Mouse (Mus musculus): ENCODE measurements around the gene 1700029F12Rik.

Gene 1700029F12Rik

DNA sequence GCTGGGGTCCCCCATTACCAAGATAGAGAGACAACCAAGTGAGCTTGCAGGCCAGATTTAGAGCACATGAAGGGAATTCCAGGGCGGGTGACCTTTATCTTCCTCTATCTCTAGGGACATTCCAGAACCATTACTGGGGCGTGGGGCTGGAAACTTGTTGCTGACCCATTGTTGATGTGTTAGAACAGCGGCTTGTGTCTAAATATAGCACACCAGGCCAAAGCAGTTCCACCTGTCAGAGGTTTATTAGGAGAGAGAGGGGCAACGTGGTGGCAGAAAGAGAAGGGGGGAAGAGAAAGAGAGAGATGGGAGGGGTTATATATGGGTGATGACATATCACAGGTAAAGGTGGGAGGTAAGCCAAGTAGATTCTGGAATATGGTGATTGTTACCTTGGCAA is 12.3 kb downstream of the 1700029F12Rik start:
- DNase-seq (ENCODE audit: extremely low spot score): no peak

GRCm38 (mm10) chr13:97020122-97020521 is 14.0 kb downstream of the 1700029F12Rik start:
- no peak for DNase-seq (ENCODE audit: extremely low spot score)

DNA sequence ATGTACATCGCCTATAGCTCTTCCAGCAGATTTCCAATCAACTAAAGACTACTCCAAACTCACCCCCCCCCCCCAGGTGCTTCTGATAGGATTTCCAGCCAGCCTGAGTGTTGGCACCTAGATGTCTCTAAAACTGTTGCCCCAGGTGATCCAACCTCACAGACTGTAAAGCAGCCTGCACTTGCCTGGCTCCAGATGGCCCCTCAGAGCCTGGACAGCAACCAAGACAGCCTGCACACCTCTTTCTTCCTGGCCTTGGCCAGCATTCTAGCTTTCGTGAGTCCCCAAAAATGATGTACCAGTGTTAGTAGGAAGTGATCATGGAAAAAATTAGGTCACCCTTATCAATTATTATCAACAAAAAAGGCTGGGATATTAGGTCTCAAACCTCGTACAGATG is 16.5 kb downstream of the 1700029F12Rik start:
- no peak for DNase-seq (ENCODE audit: extremely low spot score)

DNA sequence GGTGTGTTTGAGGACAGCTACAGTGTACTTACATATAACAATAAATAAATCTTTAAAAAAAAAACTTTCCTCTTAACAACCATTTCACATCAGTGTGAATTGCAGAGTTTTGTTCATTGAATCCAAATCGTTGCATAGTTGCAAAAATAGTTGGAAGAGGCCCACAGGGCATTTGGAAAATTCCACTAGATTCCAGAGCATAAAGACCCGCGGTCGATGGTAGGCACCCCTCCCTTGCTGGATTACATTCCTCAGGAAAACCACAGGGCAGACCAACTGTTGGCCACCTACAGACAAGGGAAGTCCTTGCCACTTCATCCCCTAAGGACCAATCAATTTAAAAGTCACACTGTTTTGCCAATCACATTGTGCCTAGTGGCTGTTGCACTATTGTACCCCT is 19.8 kb downstream of the 1700029F12Rik start:
- DNase-seq (ENCODE audit: extremely low spot score): no peak

DNA sequence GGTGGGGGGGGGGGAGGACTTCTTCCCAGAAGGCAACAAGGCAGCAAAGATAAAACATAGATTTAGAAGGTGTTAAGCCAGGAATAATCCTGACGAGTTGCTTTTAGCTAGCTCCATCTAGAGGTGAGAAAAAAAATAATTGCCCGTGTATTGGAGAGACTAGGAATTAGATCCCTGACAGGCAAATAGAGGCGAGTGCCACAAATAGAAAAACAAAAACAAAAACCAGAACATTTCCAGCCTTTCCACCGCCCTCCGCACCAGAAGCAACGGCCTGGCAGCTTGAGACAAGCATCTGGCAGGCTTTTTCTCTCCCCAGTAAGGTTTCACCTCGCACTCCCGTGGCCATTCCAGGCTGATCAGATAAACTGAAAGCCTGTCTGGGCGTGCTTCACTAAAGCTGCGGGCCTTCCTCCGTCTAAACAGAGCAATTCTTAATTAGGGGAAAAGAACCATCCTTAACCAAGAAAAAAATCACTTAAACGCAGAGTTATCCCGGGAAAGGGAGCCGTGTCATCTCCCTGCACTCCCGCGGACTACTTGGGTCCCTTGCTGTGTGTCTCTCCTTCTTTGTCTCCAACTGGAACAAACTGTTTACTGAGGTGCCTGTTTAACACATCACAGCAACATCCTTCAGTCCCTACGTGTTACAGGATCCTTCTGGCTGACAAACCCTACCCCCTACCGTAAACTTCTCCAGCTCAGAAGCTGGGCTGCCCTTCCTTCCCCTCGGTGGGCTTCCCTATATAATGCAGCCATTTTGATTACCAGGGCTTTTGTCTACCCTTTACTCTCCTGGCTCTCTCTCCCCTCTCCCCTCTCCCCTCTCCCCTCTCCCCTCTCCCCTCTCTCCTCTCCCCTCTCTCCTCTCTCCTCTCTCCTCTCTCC is 25.7 kb downstream of the 1700029F12Rik start:
- DNase-seq (ENCODE audit: extremely low spot score): peak; percentile 68

DNA sequence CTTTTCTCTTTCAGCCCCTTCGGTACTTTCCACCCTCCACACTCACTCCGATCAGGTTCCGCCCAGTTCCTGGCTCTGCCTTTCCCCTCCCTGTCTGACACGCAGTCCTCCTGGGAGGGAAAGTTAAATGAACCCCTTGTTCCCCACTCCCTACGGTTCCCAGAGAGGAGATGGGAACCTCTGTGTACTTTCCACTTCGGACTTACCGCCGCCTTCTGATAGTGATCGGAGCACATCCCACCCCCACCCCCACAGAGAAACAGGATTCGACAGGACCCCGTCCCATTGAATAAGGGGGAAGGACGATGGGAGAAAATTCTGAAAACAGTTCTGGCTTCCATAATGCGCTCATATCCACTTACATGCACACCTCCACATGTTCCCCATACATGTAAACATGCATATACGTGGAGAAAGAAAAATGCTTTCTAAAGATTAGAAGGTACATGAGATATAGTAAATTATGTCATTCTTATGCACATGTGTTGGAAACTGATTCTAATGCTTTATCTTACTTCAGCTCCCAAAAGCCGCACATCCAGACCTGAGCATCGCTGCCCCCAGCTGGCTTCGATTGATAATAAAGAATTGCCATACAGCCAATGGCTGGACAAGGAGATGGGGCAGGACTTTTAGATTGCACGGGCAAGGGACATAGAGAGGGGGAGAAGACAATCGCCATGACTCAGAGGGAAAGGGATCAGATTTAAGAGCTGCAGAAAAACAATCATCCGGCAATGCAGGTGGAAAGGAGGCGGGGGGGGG is 26.5 kb downstream of the 1700029F12Rik start:
- peak; percentile 65 for DNase-seq (ENCODE audit: extremely low spot score)

GRCm38 (mm10) chr13:97006784-97007183 is 27.4 kb downstream of the 1700029F12Rik start:
- no peak for DNase-seq (ENCODE audit: extremely low spot score)

DNA sequence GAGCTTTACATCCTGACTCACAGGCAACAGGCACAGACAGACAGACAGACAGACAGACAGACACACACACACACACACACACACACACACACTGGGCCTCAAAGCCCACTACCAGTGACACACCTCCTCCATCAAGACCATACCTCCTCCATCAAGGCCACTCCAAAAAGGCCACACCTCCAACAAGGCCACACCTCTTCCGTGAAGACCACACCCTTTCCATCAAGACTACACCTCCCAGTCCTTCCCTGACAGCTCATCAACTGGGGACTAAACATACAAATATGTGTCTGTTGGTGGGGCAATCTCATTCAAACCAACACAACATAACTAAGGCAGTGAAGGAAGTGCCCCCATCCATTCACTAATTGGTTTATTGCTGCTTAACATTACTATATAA is 37.1 kb downstream of the 1700029F12Rik start:
- DNase-seq (ENCODE audit: extremely low spot score): no peak

DNA sequence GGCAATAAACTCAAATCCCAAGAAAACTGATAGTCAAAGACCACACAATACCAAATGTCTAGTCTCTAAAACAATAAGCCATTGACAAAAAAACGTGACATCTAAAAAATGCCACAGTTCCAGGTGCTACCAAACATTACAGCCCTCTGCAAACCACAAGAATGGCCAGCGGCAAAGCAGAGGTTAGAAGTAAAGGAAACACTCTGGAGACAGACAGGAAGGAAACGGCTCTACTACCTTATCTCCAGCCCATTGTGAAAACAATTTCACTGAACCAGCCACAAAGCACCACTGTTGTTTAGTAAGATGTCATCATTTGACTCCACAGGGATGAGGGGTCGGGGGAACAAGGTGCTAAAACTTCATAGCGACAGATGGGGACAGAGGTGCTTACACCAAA is 38.9 kb downstream of the 1700029F12Rik start:
- no peak for DNase-seq (ENCODE audit: extremely low spot score)

GRCm38 (mm10) chr13:96993291-96993989 is 40.7 kb downstream of the 1700029F12Rik start:
- DNase-seq (ENCODE audit: extremely low spot score): no peak

- DNase-seq (ENCODE audit: extremely low spot score): no peak
These were observed 43.4 kb downstream of the 1700029F12Rik start for GRCm38 (mm10) chr13:96990561-96991265.

- no peak for DNase-seq (ENCODE audit: extremely low spot score)
These were observed 44.1 kb downstream of the 1700029F12Rik start for GRCm38 (mm10) chr13:96990045-96990444.

- no peak for DNase-seq (ENCODE audit: extremely low spot score)
These were observed 45.0 kb downstream of the 1700029F12Rik start for GRCm38 (mm10) chr13:96989129-96989528.

DNA sequence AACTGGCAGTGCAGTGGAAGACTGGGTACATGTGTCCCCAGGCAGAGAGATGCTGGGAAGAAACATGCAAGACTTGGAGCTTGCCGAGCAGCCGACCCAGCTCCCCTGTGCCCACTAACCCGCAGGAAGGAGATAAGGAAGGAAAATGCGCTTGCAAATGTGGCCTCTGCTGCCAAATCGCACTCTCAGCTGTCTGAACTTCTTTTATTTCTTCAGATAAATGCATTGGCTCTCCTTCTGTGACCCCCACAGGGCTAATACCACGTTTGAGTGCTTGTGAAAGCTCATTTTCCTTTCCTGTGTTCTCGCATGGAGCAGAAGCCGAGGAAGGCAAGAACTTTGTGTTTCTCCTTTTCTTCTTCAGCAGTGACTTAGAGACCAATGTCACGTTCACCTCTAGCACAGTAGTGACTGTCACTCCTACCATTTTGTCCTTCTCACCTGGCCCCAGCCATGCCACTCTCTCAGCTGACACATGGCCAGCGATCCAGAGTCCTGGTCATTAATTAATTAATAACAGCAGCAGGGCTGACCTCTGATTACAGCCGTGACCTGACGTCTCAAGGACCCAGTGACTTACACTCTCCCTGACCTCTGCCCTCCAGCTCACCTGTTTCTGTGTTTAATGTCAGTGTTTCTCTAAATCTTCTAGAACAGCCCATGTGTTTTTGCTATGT is 48.4 kb downstream of the 1700029F12Rik start:
- no peak for DNase-seq (ENCODE audit: extremely low spot score)

DNA sequence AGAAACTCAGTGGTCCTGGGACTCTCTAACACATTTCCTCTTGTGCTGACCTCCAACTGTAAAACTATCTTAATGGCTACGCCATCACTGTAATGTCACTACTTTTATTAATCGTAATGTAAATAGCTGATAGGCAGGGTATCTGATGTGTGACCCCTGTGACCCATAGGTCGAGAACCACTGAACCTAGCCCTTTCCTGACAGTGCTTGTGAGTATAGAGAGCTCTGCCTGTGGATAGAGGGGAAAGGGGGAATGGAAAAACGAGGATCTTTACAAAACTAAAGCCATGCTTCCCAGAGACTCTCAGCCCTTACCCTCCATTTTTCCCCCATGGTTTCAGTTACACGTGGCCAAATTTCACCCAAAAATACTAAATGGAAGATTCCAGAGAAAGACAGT is 49.5 kb downstream of the 1700029F12Rik start:
- no peak for DNase-seq (ENCODE audit: extremely low spot score)

- DNase-seq (ENCODE audit: extremely low spot score): no peak
These were observed 50.7 kb downstream of the 1700029F12Rik start for GRCm38 (mm10) chr13:96983251-96984126.

GRCm38 (mm10) chr13:96980561-96980960 is 53.6 kb downstream of the 1700029F12Rik start:
- DNase-seq (ENCODE audit: extremely low spot score): no peak

DNA sequence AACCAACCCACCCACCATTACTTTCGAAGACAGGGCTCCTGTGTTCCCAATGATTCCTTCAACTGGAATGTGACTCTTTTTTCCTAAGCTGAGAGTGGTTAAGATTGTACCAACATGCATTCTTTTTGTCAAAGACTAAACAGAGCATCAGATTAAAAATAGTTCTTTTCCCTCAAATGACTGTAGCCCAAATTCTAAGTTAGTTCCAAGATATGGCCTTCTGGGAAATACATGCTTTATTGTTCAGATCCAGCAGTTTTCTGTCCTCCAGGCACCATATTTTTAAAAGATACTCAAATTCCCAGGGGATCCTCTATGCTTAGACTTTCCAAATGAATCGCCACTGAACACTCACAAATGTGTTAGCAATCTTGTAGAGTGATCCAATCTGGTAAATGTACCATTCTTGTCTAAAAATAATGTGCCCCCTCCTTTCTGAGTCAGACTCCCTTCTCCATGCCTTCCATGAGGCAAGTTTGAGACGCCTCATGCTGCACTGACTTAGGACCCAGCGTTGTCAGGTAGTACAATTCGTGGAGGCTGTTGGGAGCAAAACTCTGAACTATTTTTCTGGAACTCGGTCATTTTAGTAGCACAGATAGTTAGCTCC is 57.1 kb downstream of the 1700029F12Rik start:
- DNase-seq (ENCODE audit: extremely low spot score): no peak

- no peak for DNase-seq (ENCODE audit: extremely low spot score)
These were observed 60.8 kb downstream of the 1700029F12Rik start for GRCm38 (mm10) chr13:96973318-96973717.

All from embryo, embryonic 9.5 days (tissue).